8 mouse cellular contexts compared by ENCODE assay signal in genomic region chr12:87471964-87472786, GRCm38 (mm10). TPM values are rescaled to one million over a fixed set of nuclear protein-coding genes. Genes with fewer than 3 reads are reported as not detected.
DNase-seq lines count a peak whose midpoint lies in the region; ATAC-seq and TF ChIP-seq lines count a peak whose summit lies in the region.

Gene Snw1, minus strand, starts transcription at chr12:87472274.

- H3K27me3 ChIP-seq in CH12.LX (replicated peaks): no peaks in the 10 kb centered on the region
- no peaks in the 10 kb centered on the region for H3K27me3 ChIP-seq in forebrain, embryonic 11.5 days (ENCODE audit: control insufficient read depth, insufficient read depth, low read length)
- no peaks in the 10 kb centered on the region for H3K27me3 ChIP-seq in heart, embryonic 16.5 days (ENCODE audit: control insufficient read depth, insufficient read depth, low read length)
- 0 out of 2 replicates have a peak, but pooled peaks cover 4% of the 10 kb centered on the region for H3K27me3 ChIP-seq in liver, embryonic 15.5 days
- H3K27me3 ChIP-seq in neural tube, embryonic 12.5 days (replicated peaks): no peaks in the 10 kb centered on the region

- no peak for TF ChIP-seq CTCF in CH12.LX (conservative IDR thresholded peaks at IDR 0.05 in 1 of 2, IDR thresholded peaks at IDR 0.05 in 1 of 2; ENCODE audit: low read depth in 2 of 2, low read length in 2 of 2)

- peaks cover 42% of the 10 kb centered on the region for H3K79me2 ChIP-seq in CH12.LX (replicated peaks; ENCODE audit: control insufficient read depth, extremely low read depth, insufficient read depth, poor library complexity, severe bottlenecking)

- DNase-seq in CH12.LX (ENCODE audit: extremely low read depth): peak; percentile 97
- peak; percentile 95 for DNase-seq in c-Kit-positive CD71-positive TER-119-negative erythroid progenitor cells, embryonic 14.5 days (ENCODE audit: low read depth)
- DNase-seq in forebrain, embryonic 11.5 days (ENCODE audit: low spot score): peak; percentile 95
- peak; percentile 96 to 97 for DNase-seq in kidney, postnatal 36 days
- peak; percentile 96 for DNase-seq in telencephalon, adult 2 months (ENCODE audit: low read depth, low spot score)

- H3K36me3 ChIP-seq in CH12.LX (replicated peaks in 1 of 2; ENCODE audit: control insufficient read depth in 1 of 2, insufficient read depth in 1 of 2, low read length in 1 of 2): peaks cover 12 to 21% of the 10 kb centered on the region in 2 experiments
- no peaks in the 10 kb centered on the region; the same call in 1 of the 2 replicates for H3K36me3 ChIP-seq in forebrain, embryonic 11.5 days (ENCODE audit: control insufficient read depth, insufficient read depth, low read length)
- H3K36me3 ChIP-seq in heart, embryonic 16.5 days (ENCODE audit: control insufficient read depth, insufficient read depth): peaks cover 10% of the 10 kb centered on the region
- H3K36me3 ChIP-seq in liver, embryonic 15.5 days (replicated peaks): peaks cover 14% of the 10 kb centered on the region
- peaks cover 11% of the 10 kb centered on the region for H3K36me3 ChIP-seq in neural tube, embryonic 12.5 days

- peak; percentile 96 for ATAC-seq in forebrain, embryonic 11.5 days (replicated peaks; ENCODE audit: low FRiP score)
- peak; percentile 97 for ATAC-seq in heart, embryonic 16.5 days (replicated peaks; ENCODE audit: extremely low read depth, insufficient read depth, low FRiP score)
- peak; percentile 95 for ATAC-seq in liver, embryonic 15.5 days (ENCODE audit: insufficient read depth)
- peak; percentile 95 for ATAC-seq in neural tube, embryonic 12.5 days (ENCODE audit: low FRiP score, low read depth)

- TF ChIP-seq RAD21 in CH12.LX (IDR thresholded peaks at IDR 0.05; ENCODE audit: low read depth, low read length): no peak

- dilution Hi-C loops in CH12.LX (cut with MboI; ENCODE audit: extremely low pct_ligation_motif_present, extremely low pct_unique_long_range_greater_than_20kb, low sequenced_read_pairs): no loop called here

- H3K9me3 ChIP-seq in CH12.LX (replicated peaks; ENCODE audit: low read length): no peaks in the 10 kb centered on the region
- no peaks in the 10 kb centered on the region for H3K9me3 ChIP-seq in forebrain, embryonic 11.5 days (ENCODE audit: control insufficient read depth, low read length)
- no peaks in the 10 kb centered on the region for H3K9me3 ChIP-seq in heart, embryonic 16.5 days (replicated peaks; ENCODE audit: control insufficient read depth, low read length)
- no peaks in the 10 kb centered on the region for H3K9me3 ChIP-seq in liver, embryonic 15.5 days (replicated peaks)
- H3K9me3 ChIP-seq in neural tube, embryonic 12.5 days: no peaks in the 10 kb centered on the region

- TF ChIP-seq POLR2A in CH12.LX (IDR thresholded peaks at IDR 0.05; ENCODE audit: low read depth, low read length): peak; percentile 89

- H3K4me2 ChIP-seq in CH12.LX (ENCODE audit: insufficient read depth, low read depth, poor library complexity, severe bottlenecking): peak within 1 kb of the TSS; percentile 88
- H3K4me2 ChIP-seq in forebrain, embryonic 11.5 days (ENCODE audit: low read depth, low read length, severe bottlenecking): peak within 1 kb of the TSS; percentile 68
- H3K4me2 ChIP-seq in heart, embryonic 16.5 days (ENCODE audit: low read depth, low read length): peak within 1 kb of the TSS; percentile 80
- peak within 1 kb of the TSS; percentile 62 for H3K4me2 ChIP-seq in liver, embryonic 15.5 days
- H3K4me2 ChIP-seq in neural tube, embryonic 12.5 days (replicated peaks): peak within 1 kb of the TSS; percentile 64

- TF ChIP-seq EP300 in CH12.LX (IDR thresholded peaks at IDR 0.05; ENCODE audit: low read length): no peak

- peaks cover 5 to 17% of the 10 kb centered on the region in 2 experiments; a peak in 3 of 4 replicates for H3K4me1 ChIP-seq in CH12.LX (ENCODE audit: control insufficient read depth in 1 of 2, insufficient read depth in 2 of 2)
- no peaks in the 10 kb centered on the region; the same call in 1 of the 2 replicates for H3K4me1 ChIP-seq in forebrain, embryonic 11.5 days (replicated peaks; ENCODE audit: control insufficient read depth, insufficient read depth, low read length)
- H3K4me1 ChIP-seq in heart, embryonic 16.5 days (ENCODE audit: control insufficient read depth, insufficient read depth, low read length): peaks cover 10% of the 10 kb centered on the region
- peaks cover 16% of the 10 kb centered on the region for H3K4me1 ChIP-seq in liver, embryonic 15.5 days (replicated peaks)
- H3K4me1 ChIP-seq in neural tube, embryonic 12.5 days: peaks cover 10% of the 10 kb centered on the region

- 3% methylated on average over 45 of the region's 45 CpGs for WGBS in forebrain, embryonic 11.5 days
- WGBS in heart, embryonic 16.5 days: 3% methylated on average over 45 of the region's 45 CpGs
- 3% methylated on average over 45 of the region's 45 CpGs for WGBS in liver, embryonic 15.5 days (ENCODE audit: insufficient replicate concordance)
- 3% methylated on average over 45 of the region's 45 CpGs for WGBS in neural tube, embryonic 12.5 days

- H3K27ac ChIP-seq in CH12.LX (ENCODE audit: insufficient read depth, low read depth): peak within 1 kb of the TSS; percentile 36; the same call in 1 of the 2 replicates
- peak within 1 kb of the TSS; percentile 46; the same call in 1 of the 2 replicates for H3K27ac ChIP-seq in forebrain, embryonic 11.5 days (ENCODE audit: low read depth, low read length)
- peak within 1 kb of the TSS; percentile 85 for H3K27ac ChIP-seq in heart, embryonic 16.5 days (ENCODE audit: low read length)
- peak within 1 kb of the TSS; percentile 66 for H3K27ac ChIP-seq in liver, embryonic 15.5 days (replicated peaks)
- H3K27ac ChIP-seq in neural tube, embryonic 12.5 days: peak within 1 kb of the TSS; percentile 64

- H3K4me3 ChIP-seq in CH12.LX (replicated peaks in 1 of 3; ENCODE audit: low read depth in 2 of 3, low read length in 2 of 3, poor library complexity in 1 of 3): peak within 1 kb of the TSS; percentile 83 to 96 (median 86)
- peak within 1 kb of the TSS; percentile 77 for H3K4me3 ChIP-seq in forebrain, embryonic 11.5 days (ENCODE audit: low read depth, low read length)
- peak within 1 kb of the TSS; percentile 79 for H3K4me3 ChIP-seq in heart, embryonic 16.5 days (ENCODE audit: low read length)
- H3K4me3 ChIP-seq in liver, embryonic 15.5 days (replicated peaks): peak within 1 kb of the TSS; percentile 72
- peak within 1 kb of the TSS; percentile 66 for H3K4me3 ChIP-seq in neural tube, embryonic 12.5 days

- peak within 1 kb of the TSS; percentile 98 for H3K9ac ChIP-seq in CH12.LX (ENCODE audit: insufficient read depth, low read depth)
- peak within 1 kb of the TSS; percentile 95 for H3K9ac ChIP-seq in forebrain, embryonic 11.5 days (ENCODE audit: low read length)
- peak within 1 kb of the TSS; percentile 96 for H3K9ac ChIP-seq in heart, embryonic 16.5 days (ENCODE audit: low read length)
- peak within 1 kb of the TSS; percentile 82 for H3K9ac ChIP-seq in liver, embryonic 15.5 days
- H3K9ac ChIP-seq in neural tube, embryonic 12.5 days: peak within 1 kb of the TSS; percentile 84

- in situ Hi-C loops in CH12.LX (cut with MboI; ENCODE audit: low pct_ligation_motif_present, low pct_unique_long_range_greater_than_20kb, low sequenced_read_pairs): no loop called here

TF ChIP-seq in CH12.LX, 34 proteins besides CTCF, POLR2A, EP300 and RAD21 (continues in another document):
- TF ChIP-seq POLR2AphosphoS2 (IDR thresholded peaks at IDR 0.05; ENCODE audit: low read depth, low read length): peak; percentile 83; the same call in 1 of the 2 replicates
- peak; percentile 83 for TF ChIP-seq TCF12 (IDR thresholded peaks at IDR 0.05; ENCODE audit: low read depth, low read length)
- peak; percentile 82 for TF ChIP-seq NELFE (IDR thresholded peaks at IDR 0.05; ENCODE audit: low read depth, low read length)
- TF ChIP-seq ZNF384 (IDR thresholded peaks at IDR 0.05; ENCODE audit: low read depth, low read length): no peak
- TF ChIP-seq IRF4 (IDR thresholded peaks at IDR 0.05; ENCODE audit: low read depth, low read length): peak; percentile 50
- TF ChIP-seq USF1 (IDR thresholded peaks at IDR 0.05; ENCODE audit: low read depth, low read length): no peak
- TF ChIP-seq MXI1 (IDR thresholded peaks at IDR 0.05; ENCODE audit: low read depth, low read length): peak; percentile 47; the same call in 1 of the 2 replicates
- peak; percentile 66 for TF ChIP-seq MYC (IDR thresholded peaks at IDR 0.05; ENCODE audit: low read depth, low read length)
- peak; percentile 63; the same call in 1 of the 2 replicates for TF ChIP-seq MEF2A (IDR thresholded peaks at IDR 0.05; ENCODE audit: borderline replicate concordance, low read depth, low read length)
- TF ChIP-seq MAX (IDR thresholded peaks at IDR 0.05; ENCODE audit: low read length): peak; percentile 83
- TF ChIP-seq ZC3H11A (IDR thresholded peaks at IDR 0.05; ENCODE audit: low read depth, low read length): no peak
- TF ChIP-seq NRF1 (IDR thresholded peaks at IDR 0.05; ENCODE audit: low read depth, low read length): peak; percentile 95
- TF ChIP-seq GABPA (IDR thresholded peaks at IDR 0.05; ENCODE audit: insufficient replicate concordance, low read depth, low read length): peak; percentile 78; the same call in 1 of the 2 replicates
- peak; percentile 87 for TF ChIP-seq SIN3A (IDR thresholded peaks at IDR 0.05; ENCODE audit: low read length)
- TF ChIP-seq CHD2 (IDR thresholded peaks at IDR 0.05; ENCODE audit: low read length): no peak
- TF ChIP-seq UBTF (IDR thresholded peaks at IDR 0.05; ENCODE audit: low read depth, low read length): peak; percentile 100
- peak; percentile 92 for TF ChIP-seq ELF1 (IDR thresholded peaks at IDR 0.05; ENCODE audit: low read depth, low read length)
- peak; percentile 45; the same call in 1 of the 2 replicates for TF ChIP-seq ZMIZ1 (IDR thresholded peaks at IDR 0.05; ENCODE audit: low read depth, low read length)
- peak; percentile 99 for TF ChIP-seq KAT2A (IDR thresholded peaks at IDR 0.05; ENCODE audit: insufficient replicate concordance, low read length)
- peak; percentile 88; the same call in 1 of the 2 replicates for TF ChIP-seq E2F4 (IDR thresholded peaks at IDR 0.05; ENCODE audit: insufficient replicate concordance, low read depth, low read length)
- TF ChIP-seq TBP (conservative IDR thresholded peaks at IDR 0.05; ENCODE audit: low read depth, low read length): peak; percentile 81
- peak; percentile 91 for TF ChIP-seq CHD1 (IDR thresholded peaks at IDR 0.05; ENCODE audit: low read depth, low read length)

RNA-seq across cellular contexts. Expression of gene Snw1, which starts in this region (rescaled TPM):
- 78.0 and 93.6 TPM in 2 replicates for total RNA-seq in CH12.LX (2012; rRNA removed)
- 116 and 126 TPM in 2 replicates for total RNA-seq in CH12.LX (2014; rRNA removed)
- polyA plus RNA-seq in CH12.LX (2012; ENCODE audit: insufficient read length, low read depth): 96.8 and 113 TPM in 2 replicates
- polyA plus RNA-seq in forebrain, embryonic 11.5 days (2014; fragmentation: Nextera tagmentation; extraction: Ambion mirVana): 158 and 165 TPM in 2 replicates
- 76.5 and 88.9 TPM in 2 replicates for polyA plus RNA-seq in heart, embryonic 16.5 days (2015; fragmentation: Nextera tagmentation; extraction: Ambion mirVana)
- polyA plus RNA-seq in liver, embryonic 15.5 days (2015; fragmentation: Nextera tagmentation; extraction: Ambion mirVana): 46.4 and 48.1 TPM in 2 replicates
- polyA plus RNA-seq in neural tube, embryonic 12.5 days (2016; fragmentation: Nextera tagmentation; extraction: Ambion mirVana): 133 and 137 TPM in 2 replicates

Comparison
In these comparisons a context has a peak if more than half of its experiments do, and no peak if none do; other contexts are left out.
1. Peak in every context shown above with its lines: DNase-seq, ATAC-seq, H3K4me3 ChIP-seq and H3K27ac ChIP-seq.